16 mouse cellular contexts compared by ENCODE assay signal in genomic region chr6:142956556-142956955, GRCm38 (mm10).
"Had no signal": no experiment of that assay in that cellular context is flagged by ENCODE, and none has a peak within 500 bp of the region (broad histone marks: within the 10 kb centered on the region; RNA-seq: fewer than 3 reads in every experiment).

No protein-coding gene starts in this region.

- ATAC-seq: midbrain, embryonic 16.5 days had no signal

- H3K27ac ChIP-seq: liver, embryonic 15.5 days; midbrain, embryonic 10.5 days; midbrain, embryonic 12.5 days; neural tube, embryonic 12.5 days; stomach, embryonic 15.5 days; stomach, postnatal 0 days had no signal

- DNase-seq: lung, adult 18-20 months; lung, embryonic 14.5 days; lung, postnatal 10 days; lung, postnatal 4 days; midbrain, embryonic 14.5 days; right cerebral cortex, postnatal 14 days; thymus, adult 2 months; thymus, postnatal 25 days had no signal

- H3K4me3 ChIP-seq: liver, embryonic 15.5 days; midbrain, embryonic 10.5 days; midbrain, embryonic 12.5 days; myocyte; neural tube, embryonic 12.5 days; stomach, embryonic 15.5 days had no signal
